Mouse (Mus musculus): ENCODE measurements at regions not wholly inside any gene's neighbourhood (a gene's known extent, or its start where the extent isn't known, plus 50 kb on each side); places are given as distances from the start of the nearest gene placed in this dataset.

GRCm38 (mm10) chr13:99729145-99729544 is 171.7 kb downstream of the Cartpt start:
- DNase-seq: no peak
- no peak overlapping the region for H3K4me2 ChIP-seq
- H3K9me3 ChIP-seq (replicated peaks): no peaks in the 10 kb centered on the region
- H3K4me1 ChIP-seq (replicated peaks): no peaks in the 10 kb centered on the region
- H3K36me3 ChIP-seq: no peaks in the 10 kb centered on the region
- no peak for ATAC-seq (ENCODE audit: low read depth)
- WGBS (ENCODE audit: insufficient replicate concordance): 47% methylated on average over 5 of the region's 5 CpGs
- no peak overlapping the region for H3K9ac ChIP-seq
- peaks cover 7% of the 10 kb centered on the region; the same call in 1 of the 2 replicates for H3K27me3 ChIP-seq
- no peak overlapping the region for H3K4me3 ChIP-seq (replicated peaks)
- no peak overlapping the region for H3K27ac ChIP-seq

DNA sequence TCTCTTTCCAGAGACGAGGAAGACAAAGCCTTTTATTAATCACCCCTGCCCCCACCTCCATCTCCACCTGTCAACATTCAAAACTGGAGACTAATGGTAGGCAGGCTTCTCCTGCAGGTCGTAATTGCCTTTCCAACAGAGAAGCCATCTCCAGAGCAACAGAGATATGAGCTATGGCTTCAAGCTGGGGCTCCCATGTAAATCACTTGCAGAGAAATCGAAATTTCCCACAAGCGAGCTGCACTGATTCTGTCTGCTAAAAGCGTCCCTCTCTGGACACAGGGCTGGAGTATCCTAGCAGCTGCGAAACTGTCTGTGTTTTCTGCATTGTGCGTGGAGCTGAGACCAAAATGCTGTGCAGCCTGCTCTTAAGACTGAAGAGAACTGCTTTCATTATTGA is 176.6 kb downstream of the Cartpt start:
- no peaks in the 10 kb centered on the region for H3K4me1 ChIP-seq (replicated peaks)
- DNase-seq (no peak), ATAC-seq (ENCODE audit: low read depth) (no peak)
- H3K36me3 ChIP-seq: no peaks in the 10 kb centered on the region
- no peak overlapping the region for H3K27ac ChIP-seq
- H3K9ac ChIP-seq: no peak overlapping the region
- no peak overlapping the region for H3K4me2 ChIP-seq
- 0 out of 2 replicates have a peak, but pooled peaks cover 5% of the 10 kb centered on the region for H3K27me3 ChIP-seq
- no peak overlapping the region for H3K4me3 ChIP-seq (replicated peaks)
- 57% methylated on average over 7 of the region's 7 CpGs for WGBS (ENCODE audit: insufficient replicate concordance)
- no peaks in the 10 kb centered on the region for H3K9me3 ChIP-seq (replicated peaks)

DNA sequence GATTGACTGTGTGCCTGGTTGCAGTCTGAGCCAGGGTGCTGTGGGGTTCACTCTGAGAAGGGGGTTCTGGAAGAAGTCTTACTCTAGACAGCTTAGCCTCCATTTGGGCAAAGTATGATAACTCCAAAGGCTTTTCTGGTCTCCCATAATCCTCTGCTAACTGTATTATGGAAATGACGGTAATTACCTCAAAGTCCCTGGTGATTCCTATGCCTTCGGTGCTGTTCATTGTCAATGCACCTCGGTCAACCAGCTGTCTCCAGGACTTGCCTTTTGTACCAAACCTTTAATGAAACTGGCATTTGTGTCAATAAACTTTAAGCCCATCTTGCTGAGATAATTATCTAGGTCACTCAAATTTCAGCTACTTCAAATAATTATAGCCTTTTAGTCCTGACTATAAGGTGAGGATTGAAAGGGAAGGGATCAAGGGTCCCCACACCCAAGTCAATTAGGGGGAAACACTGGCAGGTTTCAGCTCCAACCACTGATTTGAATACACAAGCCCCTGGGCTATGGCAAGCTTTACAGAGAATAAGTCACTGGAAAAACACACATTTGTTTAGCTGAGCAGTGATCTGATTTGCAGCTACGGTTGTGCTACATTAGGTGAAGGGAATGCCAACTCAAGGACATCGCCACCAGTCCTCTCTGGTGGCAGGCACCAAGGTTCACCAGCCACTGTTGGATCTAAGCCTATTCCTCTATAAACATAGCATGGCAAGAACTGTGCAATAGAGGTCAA is 177.5 kb downstream of the Cartpt start:
- 72% methylated on average over 5 of the region's 5 CpGs for WGBS (ENCODE audit: insufficient replicate concordance)
- no peaks in the 10 kb centered on the region for H3K36me3 ChIP-seq
- no peak overlapping the region for H3K4me3 ChIP-seq (replicated peaks)
- no peak overlapping the region for H3K27ac ChIP-seq
- H3K9me3 ChIP-seq (replicated peaks): no peaks in the 10 kb centered on the region
- no peaks in the 10 kb centered on the region for H3K4me1 ChIP-seq (replicated peaks)
- no peak overlapping the region for H3K9ac ChIP-seq
- ATAC-seq (ENCODE audit: low read depth) (no peak), DNase-seq (no peak)
- 0 out of 2 replicates have a peak, but pooled peaks cover 5% of the 10 kb centered on the region for H3K27me3 ChIP-seq
- H3K4me2 ChIP-seq: no peak overlapping the region

DNA sequence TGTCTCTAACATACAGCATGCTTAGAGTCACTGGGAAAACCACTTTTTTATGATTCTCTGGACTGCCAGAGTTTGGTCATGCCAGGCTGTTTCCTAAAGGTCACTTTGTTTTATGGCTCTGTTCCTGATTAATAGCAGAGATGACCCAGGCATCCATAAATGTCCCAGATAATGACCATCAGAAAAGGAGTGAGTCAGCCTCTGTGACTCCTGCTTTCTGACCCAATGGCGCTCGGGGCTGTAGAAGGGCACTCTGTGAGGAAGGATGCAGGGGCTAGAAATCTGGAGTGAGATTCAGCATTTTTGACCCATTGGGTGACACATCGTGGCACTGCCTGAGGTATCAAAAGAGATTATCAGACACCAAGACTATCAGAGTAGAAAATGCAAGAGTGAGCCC is 180.3 kb downstream of the Cartpt start:
- no peak overlapping the region for H3K27ac ChIP-seq
- no peak overlapping the region for H3K4me3 ChIP-seq (replicated peaks)
- 0 out of 2 replicates have a peak, but pooled peaks cover 5% of the 10 kb centered on the region for H3K27me3 ChIP-seq
- DNase-seq (no peak), ATAC-seq (ENCODE audit: low read depth) (no peak)
- no peak overlapping the region for H3K4me2 ChIP-seq
- H3K9ac ChIP-seq: no peak overlapping the region
- no peaks in the 10 kb centered on the region for H3K9me3 ChIP-seq (replicated peaks)
- H3K36me3 ChIP-seq: no peaks in the 10 kb centered on the region
- H3K4me1 ChIP-seq (replicated peaks): no peaks in the 10 kb centered on the region
- 69% methylated on average over 3 of the region's 3 CpGs for WGBS (ENCODE audit: insufficient replicate concordance)

GRCm38 (mm10) chr13:99696559-99696890 is 180.2 kb upstream of the Map1b start:
- Histone ChIP-seq H3K9me3 (replicated peaks) (no peaks in the 10 kb centered on the region), H3K27me3 (no peaks in the 10 kb centered on the region), H3K4me2 (no peak overlapping the region), H3K4me3 (replicated peaks) (no peak overlapping the region), H3K9ac (no peak overlapping the region), H3K27ac (no peak overlapping the region), H3K4me1 (replicated peaks) (no peaks in the 10 kb centered on the region), H3K36me3 (no peaks in the 10 kb centered on the region)
- ATAC-seq (ENCODE audit: low read depth) (no peak), DNase-seq (no peak)
- WGBS (ENCODE audit: insufficient replicate concordance): 23% methylated on average over 3 of the region's 3 CpGs

DNA sequence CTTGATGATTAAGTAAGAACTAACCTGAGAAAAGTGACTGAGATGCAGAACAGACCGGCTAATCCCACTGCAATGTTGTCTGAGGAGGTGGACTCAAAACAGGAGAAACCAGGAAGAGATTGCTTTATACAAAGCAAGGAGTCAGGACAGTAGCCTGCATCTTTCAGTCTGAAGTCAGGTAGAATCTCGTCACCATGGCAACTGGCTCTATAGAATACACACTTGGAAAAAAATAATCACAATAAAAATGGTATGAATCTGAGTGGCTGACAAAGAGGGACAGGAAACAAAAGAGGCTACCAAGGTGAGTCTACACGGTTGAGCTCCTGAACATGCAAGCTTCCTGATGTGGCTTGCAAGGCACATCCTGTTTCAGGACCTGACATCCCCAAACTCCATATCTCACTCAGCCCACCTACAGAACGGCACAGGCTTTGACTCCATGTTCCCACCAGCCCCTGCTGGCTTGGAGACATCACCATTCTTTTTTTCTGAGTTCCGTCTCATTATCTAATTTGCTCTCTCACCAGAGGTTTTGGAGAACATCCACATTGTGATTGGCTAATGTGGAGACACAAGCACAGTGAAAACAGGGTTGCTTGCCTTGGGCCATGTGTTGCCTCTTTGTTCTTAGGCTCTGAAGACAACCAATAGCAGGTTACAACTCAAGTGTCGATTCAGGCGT is 179.7 kb upstream of the Map1b start:
- Histone ChIP-seq H3K36me3 (no peaks in the 10 kb centered on the region), H3K9me3 (replicated peaks) (no peaks in the 10 kb centered on the region), H3K4me1 (replicated peaks) (no peaks in the 10 kb centered on the region), H3K27me3 (no peaks in the 10 kb centered on the region), H3K4me2 (no peak overlapping the region), H3K4me3 (replicated peaks) (no peak overlapping the region), H3K9ac (no peak overlapping the region), H3K27ac (no peak overlapping the region)
- ATAC-seq (ENCODE audit: low read depth) (no peak), DNase-seq (no peak)
- WGBS (ENCODE audit: insufficient replicate concordance): 49% methylated on average over 7 of the region's 7 CpGs

GRCm38 (mm10) chr13:99679934-99680333 is 163.6 kb upstream of the Map1b start:
- no peak overlapping the region for H3K27ac ChIP-seq
- no peak for ATAC-seq (ENCODE audit: low read depth)

DNA sequence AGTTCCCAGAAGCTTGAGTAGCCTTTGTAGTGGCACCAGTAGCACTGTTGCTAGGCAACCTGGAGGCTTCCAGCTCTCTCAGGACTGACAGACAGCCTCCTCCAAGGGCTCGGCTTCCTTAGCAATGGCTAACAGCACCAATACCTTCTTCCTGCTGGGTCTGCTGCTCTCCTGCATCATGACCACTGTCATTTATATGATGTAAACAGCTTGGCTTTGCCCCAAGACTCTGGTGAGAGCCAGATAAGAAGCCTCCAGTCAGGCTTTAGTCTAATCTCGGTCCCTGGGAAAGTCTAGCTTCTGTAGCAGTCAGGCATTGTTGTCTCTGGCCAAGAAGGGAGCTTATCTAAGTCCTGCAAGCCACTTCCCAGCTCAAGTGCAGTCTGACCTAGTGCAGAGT is 163.1 kb upstream of the Map1b start:
- DNase-seq (no peak), ATAC-seq (ENCODE audit: low read depth) (peak; percentile 94)
- 2% methylated on average over 2 of the region's 2 CpGs for WGBS (ENCODE audit: insufficient replicate concordance)
- Histone ChIP-seq H3K27ac (no peak overlapping the region), H3K4me2 (no peak overlapping the region), H3K9ac (no peak overlapping the region), H3K4me1 (replicated peaks) (peaks cover 14% of the 10 kb centered on the region), H3K27me3 (peaks cover 5% of the 10 kb centered on the region; the same call in 1 of the 2 replicates), H3K9me3 (replicated peaks) (no peaks in the 10 kb centered on the region), H3K36me3 (no peaks in the 10 kb centered on the region), H3K4me3 (replicated peaks) (no peak overlapping the region)

More at GRCm38 (mm10) chr13:99679934-99680333, 163.6 kb upstream of the Map1b start:
- no peaks in the 10 kb centered on the region for H3K36me3 ChIP-seq
- no peak overlapping the region for H3K9ac ChIP-seq
- no peak overlapping the region for H3K4me2 ChIP-seq
- peaks cover 14% of the 10 kb centered on the region for H3K4me1 ChIP-seq (replicated peaks)
- no peak overlapping the region for H3K4me3 ChIP-seq (replicated peaks)
- 27% methylated on average over 3 of the region's 3 CpGs for WGBS (ENCODE audit: insufficient replicate concordance)
- no peak for DNase-seq
- H3K27me3 ChIP-seq: peaks cover 5% of the 10 kb centered on the region; the same call in 1 of the 2 replicates
- no peaks in the 10 kb centered on the region for H3K9me3 ChIP-seq (replicated peaks)

GRCm38 (mm10) chr13:99676393-99676792 is 160.1 kb upstream of the Map1b start:
- WGBS (ENCODE audit: insufficient replicate concordance): 19% methylated on average over 1 of the region's 1 CpGs
- Histone ChIP-seq H3K4me3 (replicated peaks) (no peak overlapping the region), H3K36me3 (no peaks in the 10 kb centered on the region), H3K27ac (no peak overlapping the region), H3K4me2 (no peak overlapping the region), H3K27me3 (peaks cover 5% of the 10 kb centered on the region; the same call in 1 of the 2 replicates), H3K9ac (no peak overlapping the region), H3K4me1 (replicated peaks) (peaks cover 21% of the 10 kb centered on the region), H3K9me3 (replicated peaks) (no peaks in the 10 kb centered on the region)
- ATAC-seq (ENCODE audit: low read depth) (no peak), DNase-seq (no peak)

GRCm38 (mm10) chr13:99675951-99676350 is 159.6 kb upstream of the Map1b start:
- Histone ChIP-seq H3K27me3 (peaks cover 5% of the 10 kb centered on the region; the same call in 1 of the 2 replicates), H3K4me1 (replicated peaks) (peaks cover 21% of the 10 kb centered on the region), H3K9me3 (replicated peaks) (no peaks in the 10 kb centered on the region), H3K9ac (no peak overlapping the region), H3K27ac (no peak overlapping the region), H3K4me3 (replicated peaks) (no peak overlapping the region), H3K36me3 (no peaks in the 10 kb centered on the region), H3K4me2 (no peak overlapping the region)
- DNase-seq (no peak), ATAC-seq (ENCODE audit: low read depth) (no peak)
- 48% methylated on average over 5 of the region's 5 CpGs for WGBS (ENCODE audit: insufficient replicate concordance)

- WGBS (ENCODE audit: insufficient replicate concordance): 38% methylated on average over 1 of the region's 1 CpGs
- Histone ChIP-seq H3K27ac (no peak overlapping the region), H3K9ac (no peak overlapping the region), H3K36me3 (no peaks in the 10 kb centered on the region), H3K4me2 (no peak overlapping the region), H3K9me3 (replicated peaks) (no peaks in the 10 kb centered on the region), H3K27me3 (peaks cover 5% of the 10 kb centered on the region; the same call in 1 of the 2 replicates), H3K4me3 (replicated peaks) (no peak overlapping the region), H3K4me1 (replicated peaks) (peaks cover 6% of the 10 kb centered on the region)
- ATAC-seq (ENCODE audit: low read depth): no peak
- DNase-seq: no peak
Observed at GRCm38 (mm10) chr13:99672714-99673113, 156.4 kb upstream of the Map1b start.
